Mouse (Mus musculus) midbrain, embryonic 11.5 days (tissue): ENCODE results near the gene Ubb. TPM values are rescaled to one million over a fixed set of nuclear protein-coding genes. Genes with fewer than 3 reads are reported as not detected.

ENCODE experiments used
- ATAC-seq: fragments of 200-750 bp; cut with Nextera tagmentation; 2 replicates; pipeline ENCODE4 v1.8.0; 2017; ENCODE audit warnings: moderate TSS enrichment, moderate library complexity; ENCODE audit not compliant: low FRiP score
- DNase-seq: peaks from one replicate; pipeline ENCODE4 v3.0.0; 2015; ENCODE audit warnings: low spot score; ENCODE audit errors: missing footprints
- H3K27ac ChIP-seq: fragments of 300-500 bp; sonication (generic); 2 replicates; pipeline ENCODE4 v1.5.1; 2014; ENCODE audit warnings: low read depth, low read length
- H3K27me3 ChIP-seq: fragments of 300-500 bp; sonication (generic); 2 replicates; pipeline ENCODE4 v1.6.1; 2014; ENCODE audit warnings: mild to moderate bottlenecking, low read length, moderate library complexity, mixed read lengths; ENCODE audit not compliant: control insufficient read depth, insufficient read depth
- H3K36me3 ChIP-seq: fragments of 300-500 bp; sonication (generic); 2 replicates; pipeline ENCODE4 v1.6.1; 2014; ENCODE audit warnings: mild to moderate bottlenecking, low read length, moderate library complexity, mixed read lengths; ENCODE audit not compliant: control insufficient read depth, insufficient read depth
- H3K4me1 ChIP-seq: fragments of 300-500 bp; sonication (generic); 2 replicates; pipeline ENCODE4 v1.6.1; 2014; ENCODE audit warnings: low read length; ENCODE audit not compliant: control insufficient read depth, insufficient read depth
- H3K4me2 ChIP-seq: fragments of 300-500 bp; sonication (generic); 2 replicates; pipeline ENCODE4 v1.6.1; 2014; ENCODE audit warnings: mild to moderate bottlenecking, moderate library complexity
- H3K4me3 ChIP-seq: fragments of 300-500 bp; sonication (generic); 2 replicates; pipeline ENCODE4 v1.5.1; 2014; ENCODE audit warnings: low read depth, low read length
- H3K9ac ChIP-seq: fragments of 300-500 bp; sonication (generic); 2 replicates; pipeline ENCODE4 v1.6.1; 2014; ENCODE audit warnings: low read length
- H3K9me3 ChIP-seq: fragments of 300-500 bp; sonication (generic); 2 replicates; pipeline ENCODE4 v1.6.1; 2016; ENCODE audit warnings: low read length; ENCODE audit not compliant: control insufficient read depth
- WGBS: fragments of 180-500 bp; shearing (Covaris S2); extraction: QIAGEN DNeasy Blood & Tissue Kit; methylation state at CpG from one replicate; pipeline ENCODE4 v1.1.7; 2014; 5-methylcytosine and 5-hydroxymethylcytosine counted together
- polyA plus RNA-seq: library from polyadenylated mRNA; unstranded; fragments of >200 nt; fragmentation: Nextera tagmentation; extraction: Ambion mirVana; gene quantifications from 2 replicates; pipeline ENCODE4 v1.2.1, GENCODE M21; 2014

Ubb gene
- polyA plus RNA-seq, 1 experiment from 2014 or later, result 3,727 TPM

GRCm38 (mm10) chr11:62518991-62519390 is 32.0 kb upstream of the Ubb start:
- DNase-seq (no peak), ATAC-seq (no peak)
- H3K9me3 ChIP-seq, result no peaks in the 10 kb centered on the region
- 22% methylated on average over 2 of the region's 2 CpGs for WGBS
- H3K36me3 ChIP-seq, result no peaks in the 10 kb centered on the region
- no peak overlapping the region for H3K4me2 ChIP-seq
- H3K27me3 ChIP-seq, result no peaks in the 10 kb centered on the region
- no peak overlapping the region for H3K9ac ChIP-seq
- no peaks in the 10 kb centered on the region for H3K4me1 ChIP-seq
- no peak overlapping the region for H3K4me3 ChIP-seq
- H3K27ac ChIP-seq, result no peak overlapping the region

GRCm38 (mm10) chr11:62522283-62522682 is 28.7 kb upstream of the Ubb start:
- no peak overlapping the region for H3K4me2 ChIP-seq
- no peak overlapping the region for H3K9ac ChIP-seq
- 75% methylated on average over 2 of the region's 2 CpGs for WGBS
- H3K27ac ChIP-seq, result no peak overlapping the region
- H3K36me3 ChIP-seq, result no peaks in the 10 kb centered on the region
- no peaks in the 10 kb centered on the region for H3K4me1 ChIP-seq
- ATAC-seq (no peak), DNase-seq (no peak)
- no peak overlapping the region for H3K4me3 ChIP-seq
- H3K9me3 ChIP-seq, result no peaks in the 10 kb centered on the region
- H3K27me3 ChIP-seq, result no peaks in the 10 kb centered on the region

GRCm38 (mm10) chr11:62537089-62537488 is 13.9 kb upstream of the Ubb start:
- H3K9me3 ChIP-seq, result no peaks in the 10 kb centered on the region
- H3K4me1 ChIP-seq, result peaks cover 10% of the 10 kb centered on the region
- H3K9ac ChIP-seq, result peak overlapping the region; percentile 22; the same call in 1 of the 2 replicates
- H3K4me3 ChIP-seq, result no peak overlapping the region
- H3K36me3 ChIP-seq, result no peaks in the 10 kb centered on the region
- WGBS, result 86% methylated on average over 8 of the region's 8 CpGs
- H3K27me3 ChIP-seq, result 0 out of 2 replicates have a peak, but pooled peaks cover 2% of the 10 kb centered on the region
- DNase-seq, result no peak
- H3K27ac ChIP-seq, result no peak overlapping the region
- no peak for ATAC-seq
- H3K4me2 ChIP-seq, result peak overlapping the region; percentile 92; the same call in 1 of the 2 replicates

GRCm38 (mm10) chr11:62537590-62537989 is 13.4 kb upstream of the Ubb start:
- H3K27me3 ChIP-seq, result 0 out of 2 replicates have a peak, but pooled peaks cover 2% of the 10 kb centered on the region
- H3K4me3 ChIP-seq, result peak overlapping the region; percentile 78; the same call in 1 of the 2 replicates
- WGBS, result 22% methylated on average over 7 of the region's 7 CpGs
- H3K9ac ChIP-seq, result peak overlapping the region; percentile 22
- H3K4me1 ChIP-seq, result peaks cover 10% of the 10 kb centered on the region
- peak overlapping the region; percentile 92 for H3K4me2 ChIP-seq
- ATAC-seq, result no peak
- DNase-seq, result no peak
- H3K36me3 ChIP-seq, result no peaks in the 10 kb centered on the region
- H3K9me3 ChIP-seq, result no peaks in the 10 kb centered on the region
- no peak overlapping the region for H3K27ac ChIP-seq

- H3K27ac ChIP-seq, result peak overlapping the region; percentile 51
- H3K27me3 ChIP-seq, result 0 out of 2 replicates have a peak, but pooled peaks cover 2% of the 10 kb centered on the region
- H3K4me1 ChIP-seq, result peaks cover 10% of the 10 kb centered on the region
- H3K4me3 ChIP-seq, result peak overlapping the region; percentile 78
- H3K9ac ChIP-seq, result peak overlapping the region; percentile 97
- DNase-seq (peak; percentile 97), ATAC-seq (peak; percentile 85)
- H3K9me3 ChIP-seq, result no peaks in the 10 kb centered on the region
- H3K4me2 ChIP-seq, result peak overlapping the region; percentile 92
- under 1% methylated on average over 44 of the region's 73 CpGs for WGBS
- no peaks in the 10 kb centered on the region for H3K36me3 ChIP-seq
These were observed 12.5 kb upstream of the Ubb start for GRCm38 (mm10) chr11:62538321-62539088.

GRCm38 (mm10) chr11:62539089-62539890 is 11.7 kb upstream of the Ubb start, which contains the start of gene Cenpv:
Gene Cenpv, minus strand, starts transcription at chr11:62539261.
- peak within 1 kb of the TSS; percentile 78 for H3K4me3 ChIP-seq
- peak within 1 kb of the TSS; percentile 97 for H3K9ac ChIP-seq
- no peaks in the 10 kb centered on the region for H3K36me3 ChIP-seq
- H3K4me1 ChIP-seq, result peaks cover 10% of the 10 kb centered on the region
- 0 out of 2 replicates have a peak, but pooled peaks cover 2% of the 10 kb centered on the region for H3K27me3 ChIP-seq
- ATAC-seq (peak; percentile 85), DNase-seq (peak; percentile 98)
- peak within 1 kb of the TSS; percentile 51 for H3K27ac ChIP-seq
- H3K9me3 ChIP-seq, result no peaks in the 10 kb centered on the region
- 7% methylated on average over 55 of the region's 57 CpGs for WGBS
- H3K4me2 ChIP-seq, result peak within 1 kb of the TSS; percentile 92

GRCm38 (mm10) chr11:62540167-62540566 is 10.8 kb upstream of the Ubb start:
- Histone ChIP-seq H3K4me2 (no peak overlapping the region), H3K9ac (no peak overlapping the region), H3K27me3 (0 out of 2 replicates have a peak, but pooled peaks cover 2% of the 10 kb centered on the region), H3K9me3 (no peaks in the 10 kb centered on the region), H3K4me1 (peaks cover 10% of the 10 kb centered on the region), H3K36me3 (no peaks in the 10 kb centered on the region), H3K4me3 (no peak overlapping the region), H3K27ac (no peak overlapping the region)
- DNase-seq, result no peak
- WGBS, result 81% methylated on average over 7 of the region's 7 CpGs
- no peak for ATAC-seq

GRCm38 (mm10) chr11:62540969-62541368 is 10.0 kb upstream of the Ubb start:
- Histone ChIP-seq H3K27ac (no peak overlapping the region), H3K36me3 (no peaks in the 10 kb centered on the region), H3K4me1 (peaks cover 10% of the 10 kb centered on the region), H3K4me3 (no peak overlapping the region), H3K9ac (no peak overlapping the region), H3K9me3 (no peaks in the 10 kb centered on the region), H3K27me3 (0 out of 2 replicates have a peak, but pooled peaks cover 2% of the 10 kb centered on the region), H3K4me2 (no peak overlapping the region)
- no peak for DNase-seq
- ATAC-seq, result no peak
- 61% methylated on average over 2 of the region's 2 CpGs for WGBS
